Mouse (Mus musculus): Measurements from ENCODE around the gene Cep57l1.

DNA sequence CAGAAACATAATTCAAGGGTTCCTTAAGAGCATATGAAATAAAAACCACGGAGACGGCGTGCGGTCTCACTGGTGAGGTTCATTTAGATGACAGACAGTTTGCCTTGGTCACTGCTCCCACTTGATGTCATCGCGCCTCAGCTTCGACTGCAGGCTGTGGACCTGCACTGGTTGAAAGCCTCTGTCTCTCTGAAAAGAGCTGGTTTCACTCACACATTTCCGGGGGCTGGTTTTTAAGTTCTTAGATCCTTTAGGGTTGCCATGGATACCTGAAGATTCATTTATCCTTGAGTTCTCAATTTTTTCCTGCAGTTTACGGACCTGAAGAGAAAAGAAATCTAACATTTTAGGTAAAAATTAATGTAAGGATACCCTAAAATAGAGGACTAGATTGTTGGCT is 90.1 kb downstream of the Cep57l1 start:
- no peak for TF ChIP-seq CTCF (IDR thresholded peaks at IDR 0.05; ENCODE audit: low read depth, low read length)
- no peak for TF ChIP-seq POLR2A (IDR thresholded peaks at IDR 0.05; ENCODE audit: insufficient read depth, low read length)
